Mouse (Mus musculus): ENCODE results near the gene Igf2bp3. TPM values are rescaled to one million over a fixed set of nuclear protein-coding genes. Genes with fewer than 3 reads are reported as not detected.

The Igf2bp3 gene
- polyA plus RNA-seq, 1 experiment: 1.3 TPM

- WGBS: 96% methylated on average over 15 of the region's 15 CpGs
- no peak for DNase-seq
- H3K27ac ChIP-seq (ENCODE audit: control insufficient read depth, insufficient read depth, low read length): no peak overlapping the region
- TF ChIP-seq POLR2A (IDR thresholded peaks at IDR 0.05; ENCODE audit: control insufficient read depth, extremely low read depth, insufficient read depth, low read length, poor library complexity): no peak
- TF ChIP-seq CTCF (IDR thresholded peaks at IDR 0.05; ENCODE audit: borderline replicate concordance, control insufficient read depth, extremely low read depth, insufficient read depth, low read length, poor library complexity): no peak
- no peaks in the 10 kb centered on the region for H3K27me3 ChIP-seq (ENCODE audit: control insufficient read depth, insufficient read depth, low read length)
- H3K4me1 ChIP-seq (replicated peaks; ENCODE audit: control insufficient read depth, insufficient read depth, low read length): no peaks in the 10 kb centered on the region
- no peak overlapping the region for H3K4me3 ChIP-seq (ENCODE audit: control insufficient read depth, insufficient read depth, low read length)
- H3K36me3 ChIP-seq (ENCODE audit: control insufficient read depth, insufficient read depth, low read length): no peaks in the 10 kb centered on the region
Observed at GRCm38 (mm10) chr6:49106746-49107500, 107.8 kb downstream of the Igf2bp3 start.

DNA sequence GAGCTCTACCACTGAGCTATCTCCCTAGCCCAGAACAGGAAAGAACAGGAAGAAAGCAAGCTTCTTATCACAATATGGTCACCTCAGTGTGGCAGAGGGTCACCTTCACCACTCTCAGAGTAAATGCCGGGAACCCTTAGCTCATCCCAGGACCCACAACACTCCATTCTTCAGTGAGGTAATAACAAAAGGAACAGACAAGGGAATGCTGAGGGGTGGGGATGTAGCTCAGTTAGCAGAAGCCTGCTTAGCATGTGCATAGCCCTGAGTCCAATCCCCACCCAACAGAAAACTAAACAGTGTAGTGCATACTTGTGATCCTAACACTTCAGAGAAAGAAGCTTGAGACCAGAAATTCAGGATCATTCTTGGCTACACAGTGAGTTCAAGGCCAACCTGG lies 115.7 kb downstream of the Igf2bp3 start:
- no peak for TF ChIP-seq POLR2A (IDR thresholded peaks at IDR 0.05; ENCODE audit: control insufficient read depth, extremely low read depth, insufficient read depth, low read length, poor library complexity)
- TF ChIP-seq CTCF (IDR thresholded peaks at IDR 0.05; ENCODE audit: borderline replicate concordance, control insufficient read depth, extremely low read depth, insufficient read depth, low read length, poor library complexity): no peak
- Histone ChIP-seq H3K36me3 (ENCODE audit: control insufficient read depth, insufficient read depth, low read length) (no peaks in the 10 kb centered on the region), H3K4me1 (replicated peaks; ENCODE audit: control insufficient read depth, insufficient read depth, low read length) (no peaks in the 10 kb centered on the region), H3K4me3 (ENCODE audit: control insufficient read depth, insufficient read depth, low read length) (no peak overlapping the region), H3K27ac (ENCODE audit: control insufficient read depth, insufficient read depth, low read length) (no peak overlapping the region), H3K27me3 (ENCODE audit: control insufficient read depth, insufficient read depth, low read length) (no peaks in the 10 kb centered on the region)
- WGBS: 97% methylated on average over 1 of the region's 1 CpGs
- DNase-seq: no peak

DNA sequence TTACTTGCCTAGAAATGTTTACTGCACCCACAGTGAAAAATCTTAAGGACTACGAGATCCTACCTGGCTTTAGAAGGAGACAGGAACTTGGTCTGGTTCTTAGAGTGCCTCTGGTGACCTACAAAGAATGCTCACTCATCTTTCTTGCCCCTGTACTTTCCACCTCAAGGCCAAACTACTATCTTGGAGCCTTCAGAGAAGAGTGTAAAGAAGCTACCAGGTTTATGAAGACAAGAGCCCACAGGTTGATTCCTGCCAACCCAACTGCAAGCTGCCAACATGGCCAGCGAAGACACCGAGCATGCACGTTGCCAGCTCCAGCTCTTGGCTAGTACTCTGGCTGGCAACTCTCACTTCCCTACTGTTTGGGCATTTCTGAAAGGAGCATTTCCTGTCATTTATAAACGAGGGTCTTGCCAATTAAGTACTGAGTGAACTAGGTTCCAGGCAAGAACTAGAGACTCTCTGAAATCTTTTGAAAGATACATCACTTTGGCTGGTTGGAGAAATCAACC lies 117.1 kb downstream of the Igf2bp3 start:
- Histone ChIP-seq H3K4me1 (replicated peaks; ENCODE audit: control insufficient read depth, insufficient read depth, low read length) (no peaks in the 10 kb centered on the region), H3K4me3 (ENCODE audit: control insufficient read depth, insufficient read depth, low read length) (no peak overlapping the region), H3K27ac (ENCODE audit: control insufficient read depth, insufficient read depth, low read length) (no peak overlapping the region), H3K27me3 (ENCODE audit: control insufficient read depth, insufficient read depth, low read length) (no peaks in the 10 kb centered on the region), H3K36me3 (ENCODE audit: control insufficient read depth, insufficient read depth, low read length) (no peaks in the 10 kb centered on the region)
- WGBS: 83% methylated on average over 5 of the region's 5 CpGs
- TF ChIP-seq POLR2A (IDR thresholded peaks at IDR 0.05; ENCODE audit: control insufficient read depth, extremely low read depth, insufficient read depth, low read length, poor library complexity): no peak
- no peak for DNase-seq

- TF ChIP-seq CTCF (IDR thresholded peaks at IDR 0.05; ENCODE audit: borderline replicate concordance, control insufficient read depth, extremely low read depth, insufficient read depth, low read length, poor library complexity): no peak
- H3K27ac ChIP-seq (ENCODE audit: control insufficient read depth, insufficient read depth, low read length): no peak overlapping the region
- no peak overlapping the region for H3K4me3 ChIP-seq (ENCODE audit: control insufficient read depth, insufficient read depth, low read length)
- 91% methylated on average over 13 of the region's 13 CpGs for WGBS
- H3K36me3 ChIP-seq (ENCODE audit: control insufficient read depth, insufficient read depth, low read length): no peaks in the 10 kb centered on the region
- H3K4me1 ChIP-seq (replicated peaks; ENCODE audit: control insufficient read depth, insufficient read depth, low read length): no peaks in the 10 kb centered on the region
- DNase-seq: no peak
- H3K27me3 ChIP-seq (ENCODE audit: control insufficient read depth, insufficient read depth, low read length): no peaks in the 10 kb centered on the region
Observed at GRCm38 (mm10) chr6:49096933-49097461, 117.8 kb downstream of the Igf2bp3 start.

- TF ChIP-seq POLR2A (IDR thresholded peaks at IDR 0.05; ENCODE audit: control insufficient read depth, extremely low read depth, insufficient read depth, low read length, poor library complexity) (no peak), CTCF (IDR thresholded peaks at IDR 0.05; ENCODE audit: borderline replicate concordance, control insufficient read depth, extremely low read depth, insufficient read depth, low read length, poor library complexity) (no peak)
- H3K4me1 ChIP-seq (replicated peaks; ENCODE audit: control insufficient read depth, insufficient read depth, low read length): no peaks in the 10 kb centered on the region
- H3K36me3 ChIP-seq (ENCODE audit: control insufficient read depth, insufficient read depth, low read length): no peaks in the 10 kb centered on the region
- DNase-seq: no peak
- H3K27ac ChIP-seq (ENCODE audit: control insufficient read depth, insufficient read depth, low read length): no peak overlapping the region
- no peak overlapping the region for H3K4me3 ChIP-seq (ENCODE audit: control insufficient read depth, insufficient read depth, low read length)
- no peaks in the 10 kb centered on the region for H3K27me3 ChIP-seq (ENCODE audit: control insufficient read depth, insufficient read depth, low read length)
- WGBS: 94% methylated on average over 7 of the region's 7 CpGs
Observed at GRCm38 (mm10) chr6:49096421-49096820, 118.3 kb downstream of the Igf2bp3 start.

- Histone ChIP-seq H3K27me3 (ENCODE audit: control insufficient read depth, insufficient read depth, low read length) (no peaks in the 10 kb centered on the region), H3K27ac (ENCODE audit: control insufficient read depth, insufficient read depth, low read length) (no peak overlapping the region), H3K4me1 (replicated peaks; ENCODE audit: control insufficient read depth, insufficient read depth, low read length) (no peaks in the 10 kb centered on the region), H3K4me3 (ENCODE audit: control insufficient read depth, insufficient read depth, low read length) (no peak overlapping the region), H3K36me3 (ENCODE audit: control insufficient read depth, insufficient read depth, low read length) (peaks cover 3% of the 10 kb centered on the region; the same call in 1 of the 2 replicates)
- DNase-seq: no peak
- TF ChIP-seq CTCF (IDR thresholded peaks at IDR 0.05; ENCODE audit: borderline replicate concordance, control insufficient read depth, extremely low read depth, insufficient read depth, low read length, poor library complexity): no peak
- TF ChIP-seq POLR2A (IDR thresholded peaks at IDR 0.05; ENCODE audit: control insufficient read depth, extremely low read depth, insufficient read depth, low read length, poor library complexity): no peak
- WGBS: 96% methylated on average over 10 of the region's 10 CpGs
Observed at GRCm38 (mm10) chr6:49094968-49095367, 119.8 kb downstream of the Igf2bp3 start.
